ENCODE assay signal across 9 mouse cellular contexts in genomic region chr7:43873237-43873636, GRCm38 (mm10). TPM values are rescaled to one million over a fixed set of nuclear protein-coding genes. Genes with fewer than 3 reads are reported as not detected.
DNase-seq lines count a peak whose midpoint lies in the region; ATAC-seq and TF ChIP-seq lines count a peak whose summit lies in the region.
"Had no signal": no experiment of that assay in that cellular context is flagged by ENCODE, and none has a peak within 500 bp of the region (broad histone marks: within the 10 kb centered on the region; RNA-seq: fewer than 3 reads in every experiment).

No protein-coding gene starts in this region.

- no peaks in the 10 kb centered on the region for H3K4me1 ChIP-seq in CH12.LX (ENCODE audit: control insufficient read depth in 1 of 2, insufficient read depth in 2 of 2)
- no peaks in the 10 kb centered on the region for H3K4me1 ChIP-seq in heart, postnatal 0 days (ENCODE audit: control insufficient read depth, insufficient read depth)

- no peaks in the 10 kb centered on the region for H3K79me2 ChIP-seq in CH12.LX (replicated peaks; ENCODE audit: control insufficient read depth, extremely low read depth, insufficient read depth, poor library complexity, severe bottlenecking)

- H3K27ac ChIP-seq in CH12.LX (ENCODE audit: insufficient read depth, low read depth): no peak overlapping the region
- H3K27ac ChIP-seq in heart, postnatal 0 days (ENCODE audit: low read depth): no peak overlapping the region

- in situ Hi-C loops in CH12.LX (cut with MboI; ENCODE audit: low pct_ligation_motif_present, low pct_unique_long_range_greater_than_20kb, low sequenced_read_pairs): no loop called here

- TF ChIP-seq POLR2A in CH12.LX (IDR thresholded peaks at IDR 0.05; ENCODE audit: low read depth, low read length): no peak

- TF ChIP-seq RAD21 in CH12.LX (IDR thresholded peaks at IDR 0.05; ENCODE audit: low read depth, low read length): peak; percentile 79

- dilution Hi-C loops in CH12.LX (cut with MboI; ENCODE audit: extremely low pct_ligation_motif_present, extremely low pct_unique_long_range_greater_than_20kb, low sequenced_read_pairs): no loop called here

- H3K9ac ChIP-seq in CH12.LX (ENCODE audit: insufficient read depth, low read depth): no peak overlapping the region
- H3K9ac ChIP-seq in heart, postnatal 0 days (replicated peaks; ENCODE audit: low read depth, low read length): no peak overlapping the region

- no peak overlapping the region for H3K4me2 ChIP-seq in CH12.LX (ENCODE audit: insufficient read depth, low read depth, poor library complexity, severe bottlenecking)
- no peak overlapping the region for H3K4me2 ChIP-seq in heart, postnatal 0 days (ENCODE audit: low read depth, low read length)

- H3K36me3 ChIP-seq in CH12.LX (replicated peaks in 1 of 2; ENCODE audit: control insufficient read depth in 1 of 2, insufficient read depth in 1 of 2, low read length in 1 of 2): no peaks in the 10 kb centered on the region
- no peaks in the 10 kb centered on the region for H3K36me3 ChIP-seq in heart, postnatal 0 days (replicated peaks; ENCODE audit: control insufficient read depth, insufficient read depth, low read length)

- 6% methylated on average over 10 of the region's 10 CpGs for WGBS in heart, postnatal 0 days

- TF ChIP-seq EP300 in CH12.LX (IDR thresholded peaks at IDR 0.05; ENCODE audit: low read length): no peak
- no peak for TF ChIP-seq EP300 in heart, postnatal 0 days (IDR thresholded peaks at IDR 0.05; ENCODE audit: low read depth)

- DNase-seq in CH12.LX (ENCODE audit: extremely low read depth): peak; percentile 32
- DNase-seq in adrenal gland, adult (ENCODE audit: inconsistent age in 2 of 2, low spot score in 1 of 2): peak; percentile 63 to 88
- DNase-seq in embryo, embryonic 11 days: peak; percentile 87
- DNase-seq in heart, postnatal 0 days (ENCODE audit: low spot score): peak; percentile 34
- peak; percentile 59 to 91 for DNase-seq in kidney, postnatal 36 days
- DNase-seq in lung, adult 18-20 months: peak; percentile 20 to 35
- DNase-seq in retina, postnatal 1 day: peak; percentile 74
- peak; percentile 26 to 75 for DNase-seq in urinary bladder, postnatal 4 days (ENCODE audit: low spot score in 2 of 2)

- H3K9me3 ChIP-seq in CH12.LX (replicated peaks; ENCODE audit: low read length): peaks cover under 1% of the 10 kb centered on the region
- no peaks in the 10 kb centered on the region for H3K9me3 ChIP-seq in heart, postnatal 0 days (replicated peaks; ENCODE audit: control insufficient read depth, low read length)

- TF ChIP-seq CTCF in CH12.LX (conservative IDR thresholded peaks at IDR 0.05 in 1 of 2, IDR thresholded peaks at IDR 0.05 in 1 of 2; ENCODE audit: low read depth in 2 of 2, low read length in 2 of 2): peak; percentile 71 to 85
- TF ChIP-seq CTCF in heart, postnatal 0 days (IDR thresholded peaks at IDR 0.05; ENCODE audit: low read depth): peak; percentile 66

- no peak for ATAC-seq in heart, postnatal 0 days (ENCODE audit: insufficient read depth, low read depth)

- H3K4me3 ChIP-seq in CH12.LX (replicated peaks in 1 of 3; ENCODE audit: low read depth in 2 of 3, low read length in 2 of 3, poor library complexity in 1 of 3): no peak overlapping the region
- no peak overlapping the region for H3K4me3 ChIP-seq in heart, postnatal 0 days (ENCODE audit: low read depth, low read length)

- H3K27me3 ChIP-seq in CH12.LX (replicated peaks): peaks cover 64% of the 10 kb centered on the region
- no peaks in the 10 kb centered on the region for H3K27me3 ChIP-seq in heart, postnatal 0 days (ENCODE audit: control insufficient read depth, insufficient read depth, low read length)

TF ChIP-seq in CH12.LX, 34 proteins besides CTCF, POLR2A, EP300 and RAD21:
- TF ChIP-seq ZC3H11A (IDR thresholded peaks at IDR 0.05; ENCODE audit: low read depth, low read length) (peak; percentile 22; the same call in 1 of the 2 replicates), SMC3 (IDR thresholded peaks at IDR 0.05; ENCODE audit: low read depth, low read length) (peak; percentile 78), MAFK (IDR thresholded peaks at IDR 0.05; ENCODE audit: insufficient replicate concordance, low read length) (no peak)

RNA-seq across cellular contexts. Expression of gene Klk4, which starts 7.7 kb away (rescaled TPM):
- total RNA-seq in CH12.LX (2012; rRNA removed): not detected in 2 replicates
- total RNA-seq in CH12.LX (2014; rRNA removed): not detected in 2 replicates
- polyA plus RNA-seq in CH12.LX (2012; ENCODE audit: insufficient read length, low read depth): 0.26 TPM in 1 of 2 replicates, not detected in the other
- total RNA-seq in heart, postnatal 0 days (2014; rRNA removed; ENCODE audit: low replicate concordance): not detected in 2 replicates
- polyA plus RNA-seq in heart, postnatal 0 days (2015; fragmentation: Nextera tagmentation; extraction: Ambion mirVana): not detected in 2 replicates

RNA-seq across cellular contexts. Expression of gene Klk5, which starts 31.5 kb away (rescaled TPM):
- not detected in 2 replicates for total RNA-seq in CH12.LX (2012; rRNA removed)
- total RNA-seq in CH12.LX (2014; rRNA removed): not detected in 2 replicates
- not detected in 2 replicates for polyA plus RNA-seq in CH12.LX (2012; ENCODE audit: insufficient read length, low read depth)
- not detected in 2 replicates for total RNA-seq in heart, postnatal 0 days (2014; rRNA removed; ENCODE audit: low replicate concordance)
- not detected in 2 replicates for polyA plus RNA-seq in heart, postnatal 0 days (2015; fragmentation: Nextera tagmentation; extraction: Ambion mirVana)
- polyA plus RNA-seq: heart, embryonic 16.5 days had no signal

RNA-seq across cellular contexts. Expression of gene Klk6, which starts 48.9 kb away (rescaled TPM):
- total RNA-seq in CH12.LX (2012; rRNA removed) (not detected in 2 replicates), CH12.LX (2014; rRNA removed) (not detected in 2 replicates)
- not detected in 2 replicates for polyA plus RNA-seq in CH12.LX (2012; ENCODE audit: insufficient read length, low read depth)
- not detected in 2 replicates for total RNA-seq in heart, postnatal 0 days (2014; rRNA removed; ENCODE audit: low replicate concordance)
- not detected in 2 replicates for polyA plus RNA-seq in heart, postnatal 0 days (2015; fragmentation: Nextera tagmentation; extraction: Ambion mirVana)
- polyA plus RNA-seq: heart, embryonic 16.5 days had no signal

Comparison
In these comparisons a context has a peak if more than half of its experiments do, and no peak if none do; other contexts are left out.
1. DNase-seq: peak in every context shown above with its lines; median percentile 87 in embryo, embryonic 11 days; 76 in adrenal gland, adult; 75 in kidney, postnatal 36 days; 74 in retina, postnatal 1 day; 50 in urinary bladder, postnatal 4 days; 34 in heart, postnatal 0 days; 32 in CH12.LX; 28 in lung, adult 18-20 months.